Mouse (Mus musculus) E14TG2a.4 (cell line): Measurements from ENCODE around the gene Exosc6.

ENCODE experiments used
- H3K27me3 ChIP-seq: 2 replicates; pipeline ENCODE4 v1.6.1; 2014; ENCODE audit warnings: low read length, control low read depth; ENCODE audit not compliant: insufficient read depth
- H3K36me3 ChIP-seq: 2 replicates; pipeline ENCODE4 v1.6.1; 2014; ENCODE audit warnings: low read length, control low read depth; ENCODE audit not compliant: insufficient read depth
- H3K4me1 ChIP-seq: replicated peaks from 2 replicates; pipeline ENCODE4 v1.6.1; 2014; ENCODE audit warnings: low read depth, low read length, control low read depth
- H3K4me3 ChIP-seq: replicated peaks from 2 replicates; pipeline ENCODE4 v1.5.1; 2014; ENCODE audit warnings: mild to moderate bottlenecking, low read length
- H3K9me3 ChIP-seq: 2 replicates; pipeline ENCODE4 v1.6.1; 2014; ENCODE audit warnings: low read length, control low read depth
- CTCF ChIP-seq: conservative IDR thresholded peaks from 2 replicates; pipeline ENCODE4 v1.5.1; 2014; ENCODE audit warnings: low read length
- NANOG ChIP-seq: IDR thresholded peaks from 2 replicates; pipeline ENCODE4 v1.6.1; 2014; ENCODE audit warnings: borderline replicate concordance, low read length, mixed read lengths
- POU5F1 ChIP-seq: IDR thresholded peaks from 2 replicates; pipeline ENCODE4 v1.6.1; 2014; ENCODE audit warnings: low read length, borderline replicate concordance

The Exosc6 gene

DNA sequence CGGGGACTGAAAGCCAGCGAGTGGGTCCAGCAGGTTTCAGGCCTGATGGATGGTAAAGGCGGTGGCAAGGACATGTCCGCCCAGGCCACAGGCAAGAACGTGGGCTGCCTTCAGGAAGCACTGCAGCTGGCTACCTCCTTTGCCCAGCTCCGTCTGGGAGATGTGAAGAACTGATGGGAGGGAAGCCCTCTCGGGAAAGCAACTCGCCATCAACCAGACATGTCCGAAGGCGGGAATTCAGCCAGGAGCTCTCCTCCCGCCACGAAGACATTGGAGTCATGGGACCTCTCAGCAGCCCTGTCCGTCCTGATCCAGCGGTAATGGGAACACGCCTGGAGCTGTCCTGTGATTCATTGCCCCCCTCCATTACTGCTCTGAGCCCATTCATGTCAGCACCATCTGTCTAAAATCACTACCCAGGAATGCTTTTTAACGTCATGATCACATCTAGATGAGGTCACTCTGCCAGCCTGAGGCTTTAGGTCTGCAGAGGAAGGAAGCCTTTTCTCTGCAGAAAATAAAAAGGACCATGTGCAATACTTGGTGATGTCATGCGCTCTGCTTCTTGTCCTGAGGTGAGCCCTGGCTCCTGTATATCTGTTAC, 1.0 kb upstream of the Exosc6 start:
- H3K36me3 ChIP-seq: peaks cover 79% of the 10 kb centered on the region
- peak overlapping the region; percentile 17; the same call in 1 of the 2 replicates for H3K4me3 ChIP-seq

DNA sequence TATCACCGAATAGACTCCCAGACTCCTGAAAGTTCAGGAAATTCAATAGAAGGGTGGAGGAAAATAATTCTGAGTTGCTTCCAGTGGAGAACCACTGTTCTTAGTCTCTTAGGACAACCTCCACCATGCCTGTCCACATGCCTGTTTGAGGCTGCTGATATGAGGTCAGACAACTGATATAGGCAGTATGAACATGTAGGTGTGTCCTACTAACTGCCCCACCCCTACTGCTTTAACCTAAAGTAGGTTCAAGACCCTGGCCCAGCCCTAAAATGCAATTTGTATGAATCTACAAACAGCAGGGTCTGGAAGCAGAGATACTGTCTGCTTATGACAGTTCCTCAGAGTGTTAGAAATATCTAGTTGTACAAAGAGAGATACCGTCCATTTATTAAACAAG, 478 bp upstream of the Exosc6 start:
- Histone ChIP-seq H3K36me3 (peaks cover 74% of the 10 kb centered on the region), H3K4me1 (peaks cover 52% of the 10 kb centered on the region), H3K4me3 (peak overlapping the region; percentile 95; the same call in 1 of the 2 replicates), H3K9me3 (no peaks in the 10 kb centered on the region), H3K27me3 (peaks cover 6% of the 10 kb centered on the region)
- TF ChIP-seq POU5F1 (no peak), NANOG (no peak), CTCF (no peak)

More for the DNA sequence above, 1.0 kb upstream of the Exosc6 start:
- no peak for TF ChIP-seq NANOG
- no peak for TF ChIP-seq CTCF
- no peak for TF ChIP-seq POU5F1
- Histone ChIP-seq H3K4me1 (peaks cover 49% of the 10 kb centered on the region), H3K9me3 (no peaks in the 10 kb centered on the region), H3K27me3 (peaks cover under 1% of the 10 kb centered on the region; the same call in 1 of the 2 replicates)

- peaks cover 62% of the 10 kb centered on the region for H3K4me1 ChIP-seq
- H3K27me3 ChIP-seq: peaks cover 16% of the 10 kb centered on the region
- no peaks in the 10 kb centered on the region for H3K9me3 ChIP-seq
- TF ChIP-seq POU5F1 (no peak), CTCF (no peak), NANOG (no peak)
- H3K4me3 ChIP-seq: peak overlapping the region; percentile 95
- peaks cover 62% of the 10 kb centered on the region for H3K36me3 ChIP-seq
Measured at GRCm38 (mm10) chr8:111056691-111057293, 653 bp downstream of the Exosc6 start.

DNA sequence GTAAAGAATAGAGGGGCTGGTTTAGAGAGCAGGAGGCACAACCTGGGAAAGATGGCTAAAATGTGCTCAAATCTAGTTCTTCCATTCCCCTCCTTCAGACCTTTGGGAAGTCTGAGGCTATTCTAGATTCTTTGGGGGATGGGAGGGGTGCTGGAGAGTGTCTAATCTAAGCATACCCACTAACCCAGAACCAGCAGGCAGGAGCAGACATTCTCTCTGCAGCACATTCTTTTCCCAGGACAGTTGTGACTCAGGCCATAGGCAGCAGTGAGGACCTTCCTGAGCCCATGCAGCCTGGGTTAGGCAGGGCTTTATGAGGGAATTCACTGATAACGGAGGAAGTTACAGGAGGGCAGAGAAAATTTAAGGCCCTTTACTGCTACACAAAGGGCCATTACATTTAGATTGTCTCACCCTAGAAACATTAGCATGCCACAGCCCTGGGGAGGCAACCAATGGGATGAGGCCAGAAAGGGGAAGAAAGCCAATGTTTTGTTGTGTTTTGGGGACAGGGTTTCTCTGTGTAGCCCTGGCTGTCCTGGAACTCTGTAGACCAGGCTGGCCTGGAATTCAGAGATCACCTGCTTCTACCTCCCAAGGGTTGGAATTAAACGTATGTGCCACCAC, 2.9 kb downstream of the Exosc6 start:
- Histone ChIP-seq H3K27me3 (peaks cover 19% of the 10 kb centered on the region), H3K36me3 (peaks cover 40% of the 10 kb centered on the region), H3K4me1 (peaks cover 70% of the 10 kb centered on the region), H3K4me3 (no peak overlapping the region; the same call in 1 of the 2 replicates), H3K9me3 (no peaks in the 10 kb centered on the region)
- TF ChIP-seq CTCF (no peak), POU5F1 (no peak), NANOG (no peak)

GRCm38 (mm10) chr8:111061688-111062071, 5.5 kb downstream of the Exosc6 start:
- H3K4me1 ChIP-seq: peaks cover 56% of the 10 kb centered on the region
- H3K27me3 ChIP-seq: peaks cover 25% of the 10 kb centered on the region
- TF ChIP-seq CTCF (no peak), NANOG (no peak), POU5F1 (no peak)
- peak overlapping the region; percentile 85 for H3K4me3 ChIP-seq
- peaks cover 20% of the 10 kb centered on the region for H3K36me3 ChIP-seq
- no peaks in the 10 kb centered on the region for H3K9me3 ChIP-seq

GRCm38 (mm10) chr8:111062072-111062757, 6.1 kb downstream of the Exosc6 start:
- H3K4me3 ChIP-seq: peak overlapping the region; percentile 85
- TF ChIP-seq NANOG: no peak
- TF ChIP-seq CTCF: no peak
- TF ChIP-seq POU5F1: no peak
- no peaks in the 10 kb centered on the region for H3K9me3 ChIP-seq

GRCm38 (mm10) chr8:111062893-111063292, 6.8 kb downstream of the Exosc6 start:
- Histone ChIP-seq H3K27me3 (peaks cover 29% of the 10 kb centered on the region), H3K36me3 (peaks cover 12% of the 10 kb centered on the region), H3K9me3 (no peaks in the 10 kb centered on the region), H3K4me3 (no peak overlapping the region), H3K4me1 (peaks cover 54% of the 10 kb centered on the region)
- no peak for TF ChIP-seq NANOG
- TF ChIP-seq POU5F1: no peak
- TF ChIP-seq CTCF: no peak

More at GRCm38 (mm10) chr8:111062072-111062757, 6.1 kb downstream of the Exosc6 start:
- Histone ChIP-seq H3K36me3 (peaks cover 18% of the 10 kb centered on the region), H3K27me3 (peaks cover 28% of the 10 kb centered on the region), H3K4me1 (peaks cover 59% of the 10 kb centered on the region)

DNA sequence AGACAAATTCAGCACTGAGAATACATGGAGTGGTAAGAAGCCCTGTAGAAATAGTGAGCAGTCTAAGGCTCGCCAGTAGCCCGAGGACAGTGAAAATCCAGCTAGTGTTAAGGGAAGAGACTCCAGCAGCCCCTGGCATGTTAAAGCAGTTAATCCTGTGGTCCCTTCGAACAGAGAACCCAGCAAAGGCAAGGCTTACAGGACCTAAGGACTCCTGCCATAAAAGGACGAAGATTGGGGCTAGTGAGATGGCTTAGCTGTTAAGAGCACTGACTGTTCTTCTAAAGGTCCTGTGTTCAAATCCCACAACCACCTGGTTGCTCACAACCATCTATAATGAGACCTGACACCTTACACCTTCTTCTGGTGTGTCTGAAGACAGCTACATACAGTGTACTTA, 10.2 kb downstream of the Exosc6 start:
- H3K27me3 ChIP-seq: peaks cover 26% of the 10 kb centered on the region
- no peaks in the 10 kb centered on the region for H3K9me3 ChIP-seq
- no peak overlapping the region for H3K4me3 ChIP-seq
- TF ChIP-seq POU5F1 (no peak), NANOG (no peak), CTCF (no peak)
- no peaks in the 10 kb centered on the region for H3K36me3 ChIP-seq
- H3K4me1 ChIP-seq: peaks cover 27% of the 10 kb centered on the region
